Mouse (Mus musculus): ENCODE results near the gene Snd1. TPM values are rescaled to one million over a fixed set of nuclear protein-coding genes. Genes with fewer than 3 reads are reported as not detected.

The Snd1 gene
- polyA plus RNA-seq, 1 experiment = 155 TPM

DNA sequence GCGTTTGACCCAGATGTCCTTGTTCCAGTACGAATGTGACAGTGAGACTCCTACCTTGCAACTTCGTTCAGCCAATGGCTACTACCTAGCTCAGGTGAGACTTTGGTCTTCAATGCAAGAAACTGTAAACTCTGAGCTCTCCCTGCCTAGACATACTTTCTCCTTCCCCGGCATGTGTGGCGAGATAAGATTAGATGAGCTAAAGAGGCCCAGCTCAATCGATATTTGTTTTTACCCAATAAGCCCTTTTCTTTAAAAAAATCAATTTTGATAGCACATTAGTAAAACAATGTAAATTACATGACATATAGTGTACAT, 43.4 kb upstream of the Snd1 start:
- Histone ChIP-seq H3K27me3 (ENCODE audit: control insufficient read depth, insufficient read depth, insufficient read length) (no peaks in the 10 kb centered on the region), H3K79me2 (ENCODE audit: control insufficient read depth, insufficient read depth) (no peaks in the 10 kb centered on the region), H3K36me3 (ENCODE audit: control insufficient read depth, insufficient read depth) (peaks cover 6% of the 10 kb centered on the region), H3K79me3 (ENCODE audit: low read depth) (no peaks in the 10 kb centered on the region), H3ac (ENCODE audit: control insufficient read depth, insufficient read length, low read depth) (no peak overlapping the region), H3K4me3 (ENCODE audit: insufficient read depth, poor library complexity, severe bottlenecking) (no peak overlapping the region)
- TF ChIP-seq CTCF (IDR thresholded peaks at IDR 0.05; ENCODE audit: control insufficient read depth, insufficient read depth, insufficient read length) (no peak), MYOD1 (IDR thresholded peaks at IDR 0.05; ENCODE audit: control insufficient read depth, insufficient read length, low read depth) (no peak), MAX (IDR thresholded peaks at IDR 0.05) (no peak), USF1 (IDR thresholded peaks at IDR 0.05; ENCODE audit: low read depth) (no peak), FOSL1 (IDR thresholded peaks at IDR 0.05; ENCODE audit: insufficient read depth, low read length, poor library complexity, severe bottlenecking) (no peak), CEBPB (IDR thresholded peaks at IDR 0.05; ENCODE audit: low read depth) (no peak), MYOG (IDR thresholded peaks at IDR 0.05; ENCODE audit: control insufficient read depth, extremely low read depth, insufficient read length) (no peak)

DNA sequence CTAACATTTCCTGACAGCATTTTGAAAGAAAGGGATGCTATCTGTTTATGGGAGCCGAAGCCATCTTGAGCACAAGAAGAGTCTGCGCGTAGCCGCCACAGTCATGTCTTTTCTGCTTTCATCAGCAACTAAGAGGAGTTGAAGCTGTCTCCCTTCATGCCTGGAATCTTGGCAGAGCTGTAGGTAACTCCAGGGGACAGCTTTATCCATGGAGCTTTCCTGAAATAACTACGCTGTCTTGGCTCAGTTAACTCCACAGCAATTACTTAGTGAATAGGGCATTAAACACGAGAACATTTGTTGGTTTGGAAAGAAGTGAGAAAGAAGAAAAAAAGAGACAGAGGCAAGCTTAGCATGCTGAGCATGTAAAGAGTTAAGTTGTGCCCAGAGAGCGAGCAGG, 27.0 kb upstream of the Snd1 start:
- no peak for TF ChIP-seq CTCF (IDR thresholded peaks at IDR 0.05; ENCODE audit: control insufficient read depth, insufficient read depth, insufficient read length)
- no peak for TF ChIP-seq FOSL1 (IDR thresholded peaks at IDR 0.05; ENCODE audit: insufficient read depth, low read length, poor library complexity, severe bottlenecking)
- TF ChIP-seq CEBPB (IDR thresholded peaks at IDR 0.05; ENCODE audit: low read depth) = no peak
- no peak for TF ChIP-seq MYOD1 (IDR thresholded peaks at IDR 0.05; ENCODE audit: control insufficient read depth, insufficient read length, low read depth)
- TF ChIP-seq USF1 (IDR thresholded peaks at IDR 0.05; ENCODE audit: low read depth) = no peak
- no peak for TF ChIP-seq MYOG (IDR thresholded peaks at IDR 0.05; ENCODE audit: control insufficient read depth, extremely low read depth, insufficient read length)
- no peak for TF ChIP-seq MAX (IDR thresholded peaks at IDR 0.05)
- Histone ChIP-seq H3K79me2 (ENCODE audit: control insufficient read depth, insufficient read depth) (no peaks in the 10 kb centered on the region), H3K36me3 (ENCODE audit: control insufficient read depth, insufficient read depth) (no peaks in the 10 kb centered on the region), H3K79me3 (ENCODE audit: low read depth) (no peaks in the 10 kb centered on the region), H3ac (ENCODE audit: control insufficient read depth, insufficient read length, low read depth) (no peak overlapping the region), H3K4me3 (ENCODE audit: insufficient read depth, poor library complexity, severe bottlenecking) (no peak overlapping the region), H3K27me3 (ENCODE audit: control insufficient read depth, insufficient read depth, insufficient read length) (peaks cover 53% of the 10 kb centered on the region)

DNA sequence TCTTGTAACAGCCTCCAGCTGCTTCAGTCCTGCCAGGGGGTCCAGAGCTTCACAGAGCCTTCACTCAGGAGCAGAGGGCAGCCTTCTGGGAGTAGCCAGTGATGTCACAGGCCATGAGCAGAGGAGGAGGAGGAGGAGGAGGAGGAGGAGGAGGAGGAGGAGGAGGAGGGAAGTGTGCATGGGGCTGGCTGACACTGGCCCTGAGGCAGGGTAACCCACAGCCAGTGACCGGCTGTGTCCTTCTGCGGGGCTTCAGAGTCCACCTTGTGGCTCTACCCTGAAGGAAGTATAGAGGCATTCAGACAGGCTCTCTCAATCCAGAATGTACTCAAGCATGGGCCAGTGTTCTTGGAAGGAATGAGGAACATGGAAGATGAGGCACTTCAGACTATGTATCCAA, 25.7 kb upstream of the Snd1 start, which contains the start of gene Pax4:
Gene Pax4, minus strand, starts transcription at position 101 of the 400 bp plus-strand sequence.
- no peak within 1 kb of the TSS for H3ac ChIP-seq (ENCODE audit: control insufficient read depth, insufficient read length, low read depth)
- H3K79me3 ChIP-seq (ENCODE audit: low read depth) = no peaks in the 10 kb centered on the region
- no peaks in the 10 kb centered on the region for H3K36me3 ChIP-seq (ENCODE audit: control insufficient read depth, insufficient read depth)
- TF ChIP-seq MYOG (IDR thresholded peaks at IDR 0.05; ENCODE audit: control insufficient read depth, extremely low read depth, insufficient read length) (no peak), FOSL1 (IDR thresholded peaks at IDR 0.05; ENCODE audit: insufficient read depth, low read length, poor library complexity, severe bottlenecking) (no peak), CTCF (IDR thresholded peaks at IDR 0.05; ENCODE audit: control insufficient read depth, insufficient read depth, insufficient read length) (no peak), MAX (IDR thresholded peaks at IDR 0.05) (no peak), CEBPB (IDR thresholded peaks at IDR 0.05; ENCODE audit: low read depth) (no peak), MYOD1 (IDR thresholded peaks at IDR 0.05; ENCODE audit: control insufficient read depth, insufficient read length, low read depth) (no peak), USF1 (IDR thresholded peaks at IDR 0.05; ENCODE audit: low read depth) (no peak)
- H3K79me2 ChIP-seq (ENCODE audit: control insufficient read depth, insufficient read depth) = no peaks in the 10 kb centered on the region
- no peak within 1 kb of the TSS for H3K4me3 ChIP-seq (ENCODE audit: insufficient read depth, poor library complexity, severe bottlenecking)
- peaks cover 48% of the 10 kb centered on the region for H3K27me3 ChIP-seq (ENCODE audit: control insufficient read depth, insufficient read depth, insufficient read length)

DNA sequence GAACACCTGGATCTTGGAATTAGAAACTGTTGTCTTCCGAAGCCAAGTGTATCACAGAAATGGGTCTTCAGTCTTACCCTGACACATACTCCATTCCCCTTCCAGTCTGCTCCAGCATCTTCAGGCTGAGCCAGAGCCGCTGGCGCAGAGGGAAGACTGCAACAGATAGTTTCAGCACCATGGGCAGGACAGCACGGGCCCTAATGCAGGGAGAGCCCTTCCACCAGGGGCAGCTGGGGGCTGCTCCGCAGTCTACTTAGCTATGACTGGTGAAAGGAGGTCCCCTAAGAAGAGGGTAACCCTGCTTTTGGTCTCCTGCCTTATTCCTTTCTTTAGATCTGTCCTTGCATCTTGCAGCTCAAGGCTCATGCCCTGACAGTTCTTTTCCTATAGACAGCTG, 24.5 kb upstream of the Snd1 start:
- H3K36me3 ChIP-seq (ENCODE audit: control insufficient read depth, insufficient read depth) = no peaks in the 10 kb centered on the region
- no peak overlapping the region for H3K4me3 ChIP-seq (ENCODE audit: insufficient read depth, poor library complexity, severe bottlenecking)
- peaks cover 37% of the 10 kb centered on the region for H3K27me3 ChIP-seq (ENCODE audit: control insufficient read depth, insufficient read depth, insufficient read length)
- TF ChIP-seq CTCF (IDR thresholded peaks at IDR 0.05; ENCODE audit: control insufficient read depth, insufficient read depth, insufficient read length) (no peak), MAX (IDR thresholded peaks at IDR 0.05) (no peak), USF1 (IDR thresholded peaks at IDR 0.05; ENCODE audit: low read depth) (no peak), CEBPB (IDR thresholded peaks at IDR 0.05; ENCODE audit: low read depth) (no peak), FOSL1 (IDR thresholded peaks at IDR 0.05; ENCODE audit: insufficient read depth, low read length, poor library complexity, severe bottlenecking) (no peak), MYOD1 (IDR thresholded peaks at IDR 0.05; ENCODE audit: control insufficient read depth, insufficient read length, low read depth) (no peak), MYOG (IDR thresholded peaks at IDR 0.05; ENCODE audit: control insufficient read depth, extremely low read depth, insufficient read length) (no peak)
- no peak overlapping the region for H3ac ChIP-seq (ENCODE audit: control insufficient read depth, insufficient read length, low read depth)
- no peaks in the 10 kb centered on the region for H3K79me2 ChIP-seq (ENCODE audit: control insufficient read depth, insufficient read depth)
- no peaks in the 10 kb centered on the region for H3K79me3 ChIP-seq (ENCODE audit: low read depth)

DNA sequence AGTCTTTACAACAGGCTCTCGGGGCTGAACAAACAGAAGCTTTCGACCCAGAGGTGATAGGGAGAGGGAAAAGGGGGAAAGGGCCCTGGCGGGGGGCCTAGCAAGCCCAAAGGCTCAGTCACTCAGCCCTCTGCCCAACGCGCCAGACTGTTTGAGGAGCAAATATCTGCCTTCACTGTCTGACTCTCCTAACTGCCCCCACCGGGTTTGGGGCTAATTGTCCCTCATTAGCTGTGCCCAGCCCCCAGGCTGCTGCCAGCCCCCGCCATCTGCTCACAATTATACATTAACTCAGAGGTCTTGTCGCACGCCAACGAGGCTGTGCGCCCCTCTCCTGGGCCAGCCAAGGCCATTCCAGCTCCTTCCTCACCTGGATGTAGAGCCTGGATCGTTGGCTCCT, 24.0 kb upstream of the Snd1 start:
- no peaks in the 10 kb centered on the region for H3K79me2 ChIP-seq (ENCODE audit: control insufficient read depth, insufficient read depth)
- no peak overlapping the region for H3K4me3 ChIP-seq (ENCODE audit: insufficient read depth, poor library complexity, severe bottlenecking)
- H3K27me3 ChIP-seq (ENCODE audit: control insufficient read depth, insufficient read depth, insufficient read length) = peaks cover 36% of the 10 kb centered on the region

More for the DNA sequence above, 24.0 kb upstream of the Snd1 start:
- no peak overlapping the region for H3ac ChIP-seq (ENCODE audit: control insufficient read depth, insufficient read length, low read depth)
- H3K79me3 ChIP-seq (ENCODE audit: low read depth) = no peaks in the 10 kb centered on the region
- TF ChIP-seq MYOD1 (IDR thresholded peaks at IDR 0.05; ENCODE audit: control insufficient read depth, insufficient read length, low read depth) (no peak), CEBPB (IDR thresholded peaks at IDR 0.05; ENCODE audit: low read depth) (no peak), MAX (IDR thresholded peaks at IDR 0.05) (no peak), USF1 (IDR thresholded peaks at IDR 0.05; ENCODE audit: low read depth) (no peak), MYOG (IDR thresholded peaks at IDR 0.05; ENCODE audit: control insufficient read depth, extremely low read depth, insufficient read length) (no peak), CTCF (IDR thresholded peaks at IDR 0.05; ENCODE audit: control insufficient read depth, insufficient read depth, insufficient read length) (no peak), FOSL1 (IDR thresholded peaks at IDR 0.05; ENCODE audit: insufficient read depth, low read length, poor library complexity, severe bottlenecking) (no peak)
- H3K36me3 ChIP-seq (ENCODE audit: control insufficient read depth, insufficient read depth) = no peaks in the 10 kb centered on the region

Measured in C2C12 (cell line).